Mouse (Mus musculus): ENCODE results near the gene Rpgrip1l. TPM values are rescaled to one million over a fixed set of nuclear protein-coding genes. Genes with fewer than 3 reads are reported as not detected.

Gene Rpgrip1l
- polyA plus RNA-seq, 1 experiment: 0.03 TPM

DNA sequence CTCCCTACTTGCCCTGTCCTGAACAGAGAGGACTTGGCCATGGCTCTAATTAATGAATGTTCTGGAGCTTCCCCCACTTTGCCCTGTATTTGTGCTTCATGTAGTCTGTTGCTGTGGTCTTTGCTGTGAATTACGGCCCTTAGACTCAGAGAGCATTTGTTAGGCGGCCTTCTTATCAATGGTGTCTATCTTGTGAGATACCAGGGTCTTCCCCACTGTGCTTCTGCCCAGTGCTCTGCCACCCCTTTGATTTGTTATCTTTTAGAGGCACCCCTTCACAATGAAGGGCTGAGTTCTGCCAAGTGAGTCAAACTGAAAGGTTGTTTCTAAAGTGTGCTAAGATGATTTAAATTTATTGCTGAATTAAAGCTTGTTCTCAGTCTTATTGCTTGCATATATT, 105.4 kb downstream of the Rpgrip1l start:
- no peak for TF ChIP-seq TAL1 (IDR thresholded peaks at IDR 0.05; ENCODE audit: low read length)
- TF ChIP-seq GATA1 (IDR thresholded peaks at IDR 0.05; ENCODE audit: low read length): no peak
- no peaks in the 10 kb centered on the region; the same call in 1 of the 2 replicates for H3K4me1 ChIP-seq (ENCODE audit: control insufficient read depth)
- no peak overlapping the region for H3K4me3 ChIP-seq (replicated peaks)
- no peaks in the 10 kb centered on the region for H3K9me3 ChIP-seq (ENCODE audit: control insufficient read depth, low read length)
- no peaks in the 10 kb centered on the region for H3K36me3 ChIP-seq (ENCODE audit: control insufficient read depth)
- H3K27me3 ChIP-seq (ENCODE audit: control insufficient read depth): no peaks in the 10 kb centered on the region

DNA sequence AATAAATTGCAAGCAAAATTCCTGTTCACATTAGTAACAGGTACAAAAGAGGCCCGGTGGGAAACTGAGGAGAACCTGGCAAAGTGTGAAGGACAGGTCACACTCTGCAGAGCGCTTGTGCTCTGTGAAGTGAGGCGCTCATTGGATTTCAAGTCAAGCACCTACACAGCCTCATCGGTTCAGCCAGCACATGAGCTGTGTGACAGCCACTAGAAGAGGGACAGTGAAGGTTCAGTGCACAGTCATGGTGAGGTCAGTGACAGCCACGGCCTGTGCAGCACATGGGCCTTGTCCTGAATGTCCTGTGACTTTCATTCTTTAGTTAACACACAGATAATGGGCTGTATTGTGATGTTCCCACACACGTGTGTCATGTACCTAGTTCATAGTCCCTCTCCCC, 107.2 kb downstream of the Rpgrip1l start:
- H3K4me3 ChIP-seq (replicated peaks): no peak overlapping the region
- no peaks in the 10 kb centered on the region for H3K36me3 ChIP-seq (ENCODE audit: control insufficient read depth)
- H3K27me3 ChIP-seq (ENCODE audit: control insufficient read depth): no peaks in the 10 kb centered on the region
- no peak for TF ChIP-seq TAL1 (IDR thresholded peaks at IDR 0.05; ENCODE audit: low read length)
- no peak for TF ChIP-seq GATA1 (IDR thresholded peaks at IDR 0.05; ENCODE audit: low read length)
- no peaks in the 10 kb centered on the region; the same call in 1 of the 2 replicates for H3K4me1 ChIP-seq (ENCODE audit: control insufficient read depth)
- no peaks in the 10 kb centered on the region for H3K9me3 ChIP-seq (ENCODE audit: control insufficient read depth, low read length)

DNA sequence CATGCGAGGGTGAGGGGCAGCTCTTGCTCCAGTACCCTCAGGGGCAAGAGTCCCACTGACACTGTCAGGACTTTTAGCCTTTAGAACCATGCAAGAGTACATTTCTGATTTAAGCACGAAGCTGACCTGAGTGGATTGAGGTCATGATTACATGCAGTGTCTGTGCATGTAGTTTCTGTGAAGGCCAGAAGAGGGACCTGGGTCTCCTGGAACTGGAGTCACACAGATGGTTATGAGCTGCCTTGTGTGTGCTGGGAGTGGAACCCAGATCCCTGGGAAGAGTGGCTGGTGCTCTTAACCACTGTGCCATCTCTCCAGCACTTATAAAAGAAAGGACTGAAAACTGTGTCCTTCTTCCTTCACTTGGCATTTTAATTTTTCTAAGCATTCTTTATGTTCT, 111.9 kb downstream of the Rpgrip1l start:
- no peak overlapping the region for H3K4me3 ChIP-seq (replicated peaks)
- no peaks in the 10 kb centered on the region for H3K36me3 ChIP-seq (ENCODE audit: control insufficient read depth)
- TF ChIP-seq GATA1 (IDR thresholded peaks at IDR 0.05; ENCODE audit: low read length) (no peak), TAL1 (IDR thresholded peaks at IDR 0.05; ENCODE audit: low read length) (no peak)

DNA sequence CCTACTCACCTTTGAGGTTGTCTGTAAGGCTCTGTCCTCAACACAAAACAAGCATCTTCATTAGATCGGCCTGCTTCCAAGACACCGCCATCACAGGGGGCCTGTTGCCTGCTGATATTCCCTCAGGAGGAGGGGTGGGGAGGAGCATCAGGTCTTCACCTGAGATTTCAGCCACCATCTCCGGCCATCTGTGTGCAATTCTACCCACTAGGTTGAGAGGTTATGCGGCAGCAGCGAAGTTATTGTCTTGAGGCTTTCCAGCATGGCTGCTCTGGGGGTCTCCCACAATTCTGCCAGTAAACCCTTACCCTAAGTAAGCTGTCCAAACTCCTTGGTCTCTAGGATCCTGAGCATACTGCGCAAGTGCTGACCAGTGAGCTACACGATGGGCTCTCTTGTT, 113.2 kb downstream of the Rpgrip1l start, which contains the start of gene Aktip:
Gene Aktip, minus strand, starts transcription at position 101 of the 400 bp plus-strand sequence.
- Histone ChIP-seq H3K27me3 (ENCODE audit: control insufficient read depth) (no peaks in the 10 kb centered on the region), H3K4me3 (replicated peaks) (no peak within 1 kb of the TSS), H3K36me3 (ENCODE audit: control insufficient read depth) (no peaks in the 10 kb centered on the region), H3K9me3 (ENCODE audit: control insufficient read depth, low read length) (no peaks in the 10 kb centered on the region), H3K4me1 (ENCODE audit: control insufficient read depth) (no peaks in the 10 kb centered on the region)
- TF ChIP-seq GATA1 (IDR thresholded peaks at IDR 0.05; ENCODE audit: low read length) (no peak), TAL1 (IDR thresholded peaks at IDR 0.05; ENCODE audit: low read length) (no peak)

More for the DNA sequence above, 111.9 kb downstream of the Rpgrip1l start:
- H3K27me3 ChIP-seq (ENCODE audit: control insufficient read depth): no peaks in the 10 kb centered on the region
- H3K4me1 ChIP-seq (ENCODE audit: control insufficient read depth): no peaks in the 10 kb centered on the region
- no peaks in the 10 kb centered on the region for H3K9me3 ChIP-seq (ENCODE audit: control insufficient read depth, low read length)

DNA sequence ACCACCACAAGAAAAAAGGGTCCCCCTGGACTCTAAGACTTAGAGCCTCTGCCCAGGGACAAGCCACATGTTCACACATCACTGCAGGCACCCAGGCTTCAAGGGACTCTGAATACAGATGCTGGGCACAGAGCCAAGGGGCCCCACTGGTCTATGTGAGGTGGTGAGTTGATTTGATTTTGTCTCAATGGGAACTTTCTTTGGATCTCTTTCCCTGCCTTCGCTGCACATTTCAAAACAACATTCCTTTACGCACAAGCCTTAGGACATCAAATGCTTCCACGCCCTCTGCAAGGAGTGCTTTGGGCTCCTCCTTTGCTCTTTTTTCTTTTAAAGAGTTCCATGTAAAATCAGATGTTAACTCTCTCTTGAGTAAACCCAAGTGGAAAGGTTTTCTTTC, 115.0 kb downstream of the Rpgrip1l start:
- Histone ChIP-seq H3K4me1 (ENCODE audit: control insufficient read depth) (no peaks in the 10 kb centered on the region), H3K36me3 (ENCODE audit: control insufficient read depth) (no peaks in the 10 kb centered on the region), H3K4me3 (replicated peaks) (no peak overlapping the region), H3K9me3 (ENCODE audit: control insufficient read depth, low read length) (no peaks in the 10 kb centered on the region), H3K27me3 (ENCODE audit: control insufficient read depth) (no peaks in the 10 kb centered on the region)
- TF ChIP-seq GATA1 (IDR thresholded peaks at IDR 0.05; ENCODE audit: low read length) (no peak), TAL1 (IDR thresholded peaks at IDR 0.05; ENCODE audit: low read length) (no peak)

DNA sequence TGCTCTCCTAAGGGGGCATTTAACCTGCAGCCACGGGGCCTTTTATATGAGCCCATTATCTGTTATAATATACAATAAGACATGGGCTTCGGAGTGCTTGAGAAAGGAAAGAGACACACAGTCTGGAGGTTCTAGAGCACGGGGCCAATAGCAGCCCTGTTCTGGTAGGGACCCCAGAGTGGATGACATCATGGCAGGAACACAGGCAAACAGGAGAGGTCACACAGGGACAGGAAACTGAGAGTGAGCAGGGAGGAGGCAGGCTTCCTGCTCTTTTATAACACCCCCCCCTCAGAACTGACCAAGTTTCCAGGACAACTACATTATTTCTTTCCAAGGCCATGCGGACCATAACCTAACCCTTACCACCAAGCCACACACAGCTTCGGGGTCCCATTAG, 115.8 kb downstream of the Rpgrip1l start:
- no peaks in the 10 kb centered on the region for H3K4me1 ChIP-seq (ENCODE audit: control insufficient read depth)
- H3K27me3 ChIP-seq (ENCODE audit: control insufficient read depth): no peaks in the 10 kb centered on the region
- no peaks in the 10 kb centered on the region for H3K36me3 ChIP-seq (ENCODE audit: control insufficient read depth)
- H3K9me3 ChIP-seq (ENCODE audit: control insufficient read depth, low read length): no peaks in the 10 kb centered on the region
- TF ChIP-seq TAL1 (IDR thresholded peaks at IDR 0.05; ENCODE audit: low read length) (no peak), GATA1 (IDR thresholded peaks at IDR 0.05; ENCODE audit: low read length) (no peak)
- H3K4me3 ChIP-seq (replicated peaks): no peak overlapping the region

DNA sequence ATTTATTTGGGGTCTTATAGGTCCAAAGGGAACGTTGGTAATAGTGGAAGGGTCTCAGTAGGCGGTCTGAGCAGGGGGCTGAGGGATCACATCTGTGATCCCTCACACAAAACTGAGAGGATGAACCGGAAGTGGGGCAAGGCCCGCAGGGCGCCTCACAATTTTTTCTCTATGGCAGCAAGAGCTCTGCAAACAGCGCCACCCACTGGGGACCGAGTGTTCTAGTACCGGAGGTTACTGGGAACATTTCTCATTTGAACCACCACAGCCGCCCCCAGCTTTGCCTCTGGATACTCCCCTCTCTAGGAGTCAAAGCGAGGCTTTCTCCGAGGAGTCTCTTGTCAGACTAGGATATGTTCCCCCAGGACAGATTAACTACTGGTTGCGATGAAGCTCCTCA, 116.4 kb downstream of the Rpgrip1l start:
- no peak overlapping the region for H3K4me3 ChIP-seq (replicated peaks)
- H3K4me1 ChIP-seq (ENCODE audit: control insufficient read depth): no peaks in the 10 kb centered on the region
- no peaks in the 10 kb centered on the region for H3K36me3 ChIP-seq (ENCODE audit: control insufficient read depth)
- TF ChIP-seq GATA1 (IDR thresholded peaks at IDR 0.05; ENCODE audit: low read length) (no peak), TAL1 (IDR thresholded peaks at IDR 0.05; ENCODE audit: low read length) (no peak)
- H3K9me3 ChIP-seq (ENCODE audit: control insufficient read depth, low read length): no peaks in the 10 kb centered on the region
- no peaks in the 10 kb centered on the region for H3K27me3 ChIP-seq (ENCODE audit: control insufficient read depth)

DNA sequence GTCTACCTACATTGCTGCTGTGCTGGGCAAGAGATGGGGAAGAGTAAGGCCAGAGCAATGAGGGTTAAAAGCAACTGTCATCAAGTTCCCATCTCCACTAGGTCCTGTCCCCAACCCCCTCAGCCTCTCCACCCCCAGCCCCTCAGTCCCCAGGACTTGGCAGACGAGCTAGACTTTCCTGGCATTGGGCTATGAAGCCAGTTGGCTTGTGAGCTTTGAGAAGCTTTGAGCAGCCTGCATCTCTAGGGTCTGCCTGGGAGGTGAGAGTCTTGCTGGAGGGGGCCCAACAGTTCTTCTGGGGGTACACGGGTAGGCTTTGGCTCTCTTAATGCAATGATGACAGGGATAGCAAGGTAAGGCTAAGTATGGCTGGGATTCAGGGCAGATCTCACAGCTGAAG, 119.0 kb downstream of the Rpgrip1l start:
- no peaks in the 10 kb centered on the region for H3K4me1 ChIP-seq (ENCODE audit: control insufficient read depth)
- no peak for TF ChIP-seq TAL1 (IDR thresholded peaks at IDR 0.05; ENCODE audit: low read length)
- no peak for TF ChIP-seq GATA1 (IDR thresholded peaks at IDR 0.05; ENCODE audit: low read length)
- peaks cover 7% of the 10 kb centered on the region for H3K27me3 ChIP-seq (ENCODE audit: control insufficient read depth)
- no peak overlapping the region for H3K4me3 ChIP-seq (replicated peaks)
- no peaks in the 10 kb centered on the region for H3K36me3 ChIP-seq (ENCODE audit: control insufficient read depth)
- H3K9me3 ChIP-seq (ENCODE audit: control insufficient read depth, low read length): no peaks in the 10 kb centered on the region

DNA sequence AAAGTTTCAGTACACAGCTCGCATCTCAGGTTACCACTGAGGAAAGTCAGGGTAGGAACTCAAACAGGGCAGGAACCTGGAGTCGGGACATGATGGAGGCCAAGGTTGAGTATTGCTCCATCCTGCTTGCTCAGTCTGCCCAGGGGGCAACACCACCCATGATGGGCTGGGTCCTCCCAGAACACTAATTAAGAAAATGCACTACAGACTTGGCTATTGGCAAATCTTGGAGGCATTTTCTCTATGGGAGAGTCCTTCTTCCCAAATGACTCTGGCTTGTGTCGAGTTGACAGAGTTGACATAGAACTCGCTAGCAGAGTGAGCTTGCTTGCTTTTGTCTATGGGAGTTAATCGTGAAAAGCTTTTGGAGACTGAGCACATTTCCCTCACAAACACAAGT, 120.1 kb downstream of the Rpgrip1l start:
- H3K4me1 ChIP-seq (ENCODE audit: control insufficient read depth): no peaks in the 10 kb centered on the region
- H3K4me3 ChIP-seq (replicated peaks): no peak overlapping the region
- peaks cover 7% of the 10 kb centered on the region for H3K27me3 ChIP-seq (ENCODE audit: control insufficient read depth)
- H3K36me3 ChIP-seq (ENCODE audit: control insufficient read depth): no peaks in the 10 kb centered on the region
- H3K9me3 ChIP-seq (ENCODE audit: control insufficient read depth, low read length): no peaks in the 10 kb centered on the region
- TF ChIP-seq GATA1 (IDR thresholded peaks at IDR 0.05; ENCODE audit: low read length) (no peak), TAL1 (IDR thresholded peaks at IDR 0.05; ENCODE audit: low read length) (no peak)

DNA sequence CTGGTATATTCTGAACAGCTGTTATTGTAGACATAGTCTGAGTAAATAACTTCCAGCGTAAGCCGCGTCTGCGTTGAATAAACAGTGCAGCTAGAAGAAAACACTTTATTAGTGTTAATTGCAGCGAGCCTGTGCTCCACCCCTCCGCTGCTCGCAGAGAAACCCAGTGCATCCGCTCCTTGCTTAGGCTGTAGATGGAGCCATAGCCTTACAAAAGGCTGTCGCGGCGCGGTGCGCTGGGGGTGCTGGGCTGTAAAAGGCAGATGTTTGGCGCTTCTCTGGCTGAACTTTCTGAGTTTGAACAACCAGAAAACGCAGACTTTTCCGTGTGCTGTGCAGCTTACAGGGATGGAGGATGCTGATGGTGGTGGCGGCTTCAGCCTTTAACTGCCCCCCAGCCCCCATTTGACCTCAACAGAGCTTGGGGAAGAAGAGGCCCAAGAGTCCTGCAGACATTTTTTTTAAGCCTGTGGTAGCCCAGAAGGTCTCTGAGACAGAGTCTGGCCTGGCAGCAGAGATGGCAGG, 122.2 kb downstream of the Rpgrip1l start:
- TF ChIP-seq GATA1 (IDR thresholded peaks at IDR 0.05; ENCODE audit: low read length) (no peak), TAL1 (IDR thresholded peaks at IDR 0.05; ENCODE audit: low read length) (no peak)
- Histone ChIP-seq H3K4me1 (ENCODE audit: control insufficient read depth) (no peaks in the 10 kb centered on the region), H3K4me3 (replicated peaks) (no peak overlapping the region)

More for the DNA sequence above, 122.2 kb downstream of the Rpgrip1l start:
- Histone ChIP-seq H3K27me3 (ENCODE audit: control insufficient read depth) (peaks cover 7% of the 10 kb centered on the region), H3K36me3 (ENCODE audit: control insufficient read depth) (no peaks in the 10 kb centered on the region), H3K9me3 (ENCODE audit: control insufficient read depth, low read length) (no peaks in the 10 kb centered on the region)
